In genomic region chr6:54157097-54157496, GRCm38 (mm10) we compare ENCODE assay signal across 13 mouse cellular contexts.
"Had no signal": no experiment of that assay in that cellular context is flagged by ENCODE, and none has a peak within 500 bp of the region (broad histone marks: within the 10 kb centered on the region; RNA-seq: fewer than 3 reads in every experiment).

No protein-coding gene starts in this region.

- DNase-seq: lung, adult 18-20 months; lung, embryonic 14.5 days; lung, postnatal 10 days; lung, postnatal 4 days; right cerebral cortex, postnatal 14 days; thymus, adult 2 months; thymus, postnatal 25 days; thymus, postnatal 4 days had no signal

- H3K4me3 ChIP-seq: midbrain, embryonic 10.5 days; midbrain, embryonic 13.5 days; midbrain, embryonic 15.5 days; neural tube, embryonic 12.5 days; stomach, embryonic 15.5 days had no signal

- H3K9me3 ChIP-seq: midbrain, embryonic 13.5 days; midbrain, embryonic 15.5 days; neural tube, embryonic 12.5 days; stomach, embryonic 15.5 days had no signal

- H3K27me3 ChIP-seq: midbrain, embryonic 13.5 days; midbrain, embryonic 15.5 days; neural tube, embryonic 12.5 days; stomach, embryonic 15.5 days had no signal

- ATAC-seq: midbrain, embryonic 13.5 days; midbrain, embryonic 15.5 days had no signal

- H3K4me1 ChIP-seq: midbrain, embryonic 15.5 days had no signal

- H3K4me2 ChIP-seq: lung, embryonic 14.5 days; midbrain, embryonic 13.5 days; midbrain, embryonic 15.5 days; neural tube, embryonic 12.5 days; stomach, embryonic 15.5 days had no signal

- H3K36me3 ChIP-seq: midbrain, embryonic 10.5 days; midbrain, embryonic 13.5 days; midbrain, embryonic 15.5 days; neural tube, embryonic 12.5 days; stomach, embryonic 15.5 days had no signal
